Mouse (Mus musculus) layer of hippocampus, adult 8-10 months (tissue): ENCODE data around the gene Ccdc61. TPM values are rescaled to one million over a fixed set of nuclear protein-coding genes. Genes with fewer than 3 reads are reported as not detected.
"Not testable (repeated sequence)": the region's sequence is repeated elsewhere in the genome, so short reads cannot be mapped to it uniquely, and the experiment has no call there.

Experiments used
- DNase-seq, 2 experiments: peaks; one replicate each; pipeline ENCODE4 v3.0.0; 2022; ENCODE audit warnings: low spot score in 2 of 2
- total RNA-seq, 4 experiments: library from RNA; stranded (reverse); gene quantifications; 2 replicates each; pipeline ENCODE4 v1.2.4; 2022

Gene Ccdc61
- total RNA-seq, 4 experiments from 2014 or later = 9.4 to 14.3 (median 11.4) TPM

GRCm38 (mm10) chr7:18917931-18918330 lies 7.7 kb upstream of the Ccdc61 start:
- DNase-seq = no peak

DNA sequence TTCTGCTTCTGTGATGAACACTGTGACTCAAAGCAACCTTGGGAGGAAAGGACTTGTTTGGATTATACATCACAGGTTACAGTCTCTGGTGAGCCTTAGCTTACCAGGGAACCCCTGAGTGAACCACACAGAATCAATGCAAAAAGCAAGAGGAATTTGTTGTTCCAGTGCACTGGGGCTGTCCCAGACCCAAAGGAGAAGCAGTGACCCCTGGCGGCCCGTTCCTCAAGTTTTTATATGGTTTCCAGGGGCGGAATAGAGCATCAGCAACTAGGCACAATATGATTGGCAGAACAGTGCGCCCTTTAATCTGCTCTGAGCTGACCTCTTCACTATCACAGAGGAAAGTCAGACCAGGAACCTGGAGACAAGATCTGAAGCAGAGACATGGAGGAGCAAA lies 6.0 kb upstream of the Ccdc61 start:
- no peak for DNase-seq

DNA sequence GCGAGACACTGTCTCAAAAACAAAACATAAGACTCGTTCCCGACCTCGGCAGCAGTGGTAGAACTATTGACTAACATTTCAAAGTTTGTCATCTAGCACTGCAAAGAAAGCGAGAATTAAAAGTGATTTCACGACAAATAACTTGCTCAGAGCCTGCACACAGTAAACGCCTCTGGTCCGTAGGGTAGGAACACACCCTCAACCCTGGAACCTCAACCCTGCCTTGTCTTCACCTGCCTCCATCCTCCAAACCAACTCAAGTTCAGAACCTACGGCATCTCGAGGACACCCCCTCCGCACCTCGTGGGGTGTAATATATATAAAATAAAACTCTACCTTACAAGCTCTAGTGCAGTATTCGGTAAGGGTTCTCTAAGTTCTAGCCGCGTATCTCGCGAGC lies 418 bp downstream of the Ccdc61 start:
- no peak for DNase-seq

GRCm38 (mm10) chr7:18904971-18905370 lies 5.2 kb downstream of the Ccdc61 start:
- DNase-seq = no peak

DNA sequence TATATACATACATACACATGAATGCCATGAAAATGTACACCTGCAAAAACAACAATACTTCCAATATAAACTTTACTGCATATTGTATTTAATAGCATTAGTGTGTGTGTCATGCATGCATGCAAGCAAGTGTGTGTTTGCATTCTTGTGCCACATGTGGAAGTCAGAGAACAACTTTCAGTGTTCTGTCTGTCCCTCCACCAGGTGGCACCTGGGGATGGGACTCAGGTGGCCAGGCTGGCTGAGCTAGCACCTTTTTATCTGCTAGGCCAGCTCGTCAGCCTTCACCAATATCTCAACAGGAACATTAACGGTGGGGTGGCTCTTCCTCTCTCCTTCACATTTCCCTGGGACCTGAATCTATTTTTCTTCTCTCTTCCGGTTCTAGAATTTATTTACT lies 7.7 kb downstream of the Ccdc61 start:
- no peak for DNase-seq

DNA sequence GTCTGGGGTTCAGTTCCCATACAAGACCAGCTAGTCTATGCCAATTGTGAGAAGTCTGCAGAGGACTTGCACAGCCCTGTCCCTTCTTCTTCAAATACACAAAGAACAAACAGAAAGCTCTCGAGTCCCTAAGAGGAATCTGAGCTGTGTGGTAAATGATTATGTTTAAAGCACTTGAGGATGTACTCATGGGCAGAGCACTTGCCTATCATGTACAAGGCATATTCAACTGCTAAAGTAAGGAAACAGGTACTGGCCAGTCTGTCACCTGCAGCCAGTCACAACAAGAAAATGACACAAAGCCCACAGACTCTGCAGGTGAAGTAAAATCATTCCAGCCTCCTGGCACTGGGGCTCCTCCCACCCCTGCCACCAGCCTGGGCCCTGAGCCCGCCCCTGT lies 9.7 kb downstream of the Ccdc61 start:
- no peak for DNase-seq

DNA sequence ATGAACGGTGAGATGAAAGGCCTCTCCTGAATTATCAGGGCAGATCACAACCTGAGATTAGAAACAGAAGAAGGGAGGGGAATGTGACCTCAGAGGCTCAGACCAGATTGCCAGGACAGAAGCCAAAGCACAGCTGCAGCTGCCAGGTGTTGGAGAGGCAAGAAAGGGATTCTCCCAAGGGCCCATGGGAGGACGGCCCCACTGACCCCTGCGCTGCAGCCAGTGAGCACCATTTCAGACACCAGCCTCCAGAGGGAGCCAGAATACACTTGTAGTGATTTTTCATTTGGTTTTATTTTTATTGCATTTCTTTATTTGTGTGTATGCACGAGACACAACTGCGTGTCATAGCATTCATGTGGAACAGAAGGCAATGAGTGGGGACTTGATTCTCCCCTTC lies 13.7 kb downstream of the Ccdc61 start:
- peak; percentile 33 to 56 for DNase-seq

DNA sequence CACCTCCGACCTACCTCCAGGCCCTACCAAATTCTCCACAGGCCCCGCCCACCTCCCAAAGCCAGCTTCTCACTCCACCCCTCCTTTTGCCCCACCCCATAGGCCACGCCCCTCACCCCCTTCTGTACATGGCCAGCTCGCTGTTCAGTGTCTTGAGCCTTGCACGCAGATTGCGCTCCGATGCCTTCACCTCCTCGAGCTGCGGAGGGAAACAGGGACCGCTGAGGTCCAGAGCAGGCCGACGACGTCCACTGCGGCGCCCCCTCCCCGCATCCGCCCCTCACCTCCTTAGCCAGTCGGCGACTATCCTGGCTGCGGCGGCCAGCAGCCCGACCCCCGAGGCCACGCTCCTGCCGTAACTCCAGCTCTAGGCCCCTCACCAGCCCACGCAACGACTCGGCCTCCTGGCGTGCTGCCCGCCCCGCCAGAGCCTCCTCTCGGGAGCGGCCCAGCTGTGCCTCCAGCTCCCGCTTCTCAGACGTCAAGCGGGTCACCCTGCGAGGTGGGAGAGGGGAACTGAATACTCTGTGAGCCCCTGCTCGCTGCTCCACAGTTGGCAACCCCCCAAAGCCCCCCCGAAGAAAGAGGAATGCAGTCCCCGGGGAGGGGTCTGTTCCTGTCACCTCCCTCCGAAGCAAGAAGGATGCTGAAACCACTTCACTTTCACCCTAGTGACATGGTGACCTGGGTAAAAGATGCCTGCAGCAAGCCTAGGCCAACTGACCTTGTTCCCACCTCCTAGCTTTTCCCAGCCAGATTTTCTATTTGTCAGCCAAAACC lies 16.4 kb downstream of the Ccdc61 start:
- no peak for DNase-seq

DNA sequence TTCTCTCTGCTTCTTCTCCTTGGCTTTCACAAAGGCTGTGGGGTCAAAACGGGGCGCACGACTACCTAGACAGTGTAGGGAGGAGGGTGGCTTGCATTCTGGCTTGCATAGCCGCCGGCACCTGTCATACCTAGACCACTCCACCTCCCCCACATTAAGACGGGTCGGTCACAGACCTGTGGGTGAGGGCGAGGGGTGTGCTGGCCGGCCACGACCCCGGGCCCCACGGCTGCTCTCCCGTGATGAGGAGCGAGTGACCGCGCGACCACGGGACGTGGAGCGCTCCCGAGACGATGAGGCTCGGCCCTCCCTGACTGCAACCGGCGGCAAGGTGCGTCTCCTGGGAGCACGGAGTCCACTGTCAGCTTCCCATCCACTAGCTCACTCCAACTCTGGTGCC lies 17.2 kb downstream of the Ccdc61 start:
- no peak for DNase-seq

- peak; percentile 76 to 90 for DNase-seq
Observed at GRCm38 (mm10) chr7:18891872-18892599, 18.2 kb downstream of the Ccdc61 start.

DNA sequence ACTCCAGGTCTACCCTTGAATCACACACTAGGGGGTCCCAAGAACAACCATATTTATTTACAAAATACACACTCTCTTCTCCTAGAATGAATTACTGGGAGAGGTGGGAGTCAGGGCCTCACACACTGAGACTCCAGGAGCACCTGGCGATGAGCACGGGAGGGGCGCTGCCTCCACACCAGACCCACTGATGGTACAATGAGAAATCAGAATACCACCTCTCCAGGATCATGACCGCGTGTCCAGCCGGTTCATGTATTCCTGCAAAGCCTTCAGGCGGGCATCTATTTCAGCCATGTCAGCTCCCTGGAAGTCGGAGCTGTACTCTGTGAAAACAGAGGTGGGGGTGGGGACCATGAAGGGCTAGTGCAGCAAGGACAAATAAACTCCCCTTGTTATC lies 19.4 kb downstream of the Ccdc61 start:
- no peak for DNase-seq

- DNase-seq = no peak
Observed at GRCm38 (mm10) chr7:18886963-18887362, 23.3 kb downstream of the Ccdc61 start.

DNA sequence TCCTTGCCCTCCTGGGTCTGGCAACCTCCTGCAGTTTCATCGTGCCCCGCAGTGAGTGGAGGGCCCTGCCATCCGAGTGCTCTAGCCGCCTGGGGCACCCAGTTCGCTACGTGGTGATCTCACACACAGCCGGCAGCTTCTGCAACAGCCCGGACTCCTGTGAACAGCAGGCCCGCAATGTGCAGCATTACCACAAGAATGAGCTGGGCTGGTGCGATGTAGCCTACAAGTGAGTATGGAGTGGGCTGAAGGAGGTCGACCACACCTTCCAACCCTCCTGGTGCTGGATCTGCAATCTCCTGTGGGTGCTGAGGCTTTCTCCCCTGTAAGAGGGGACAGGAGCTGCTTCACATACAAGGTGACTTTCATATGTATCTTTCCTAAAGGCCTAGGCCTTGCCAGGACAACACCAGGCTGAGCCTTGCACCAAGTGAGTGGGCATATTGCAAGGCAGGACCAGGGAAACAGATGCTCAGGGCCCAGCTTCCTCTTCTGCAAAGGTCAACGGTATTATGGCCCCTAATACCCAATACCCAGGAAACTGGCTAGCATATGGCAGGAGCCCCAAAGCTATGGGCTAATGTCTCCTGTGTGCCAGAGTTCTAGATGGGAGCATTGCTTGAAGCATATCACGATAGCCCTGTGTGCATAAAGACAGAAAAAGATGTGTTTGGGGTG lies 25.3 kb downstream of the Ccdc61 start:
- DNase-seq = no peak

DNA sequence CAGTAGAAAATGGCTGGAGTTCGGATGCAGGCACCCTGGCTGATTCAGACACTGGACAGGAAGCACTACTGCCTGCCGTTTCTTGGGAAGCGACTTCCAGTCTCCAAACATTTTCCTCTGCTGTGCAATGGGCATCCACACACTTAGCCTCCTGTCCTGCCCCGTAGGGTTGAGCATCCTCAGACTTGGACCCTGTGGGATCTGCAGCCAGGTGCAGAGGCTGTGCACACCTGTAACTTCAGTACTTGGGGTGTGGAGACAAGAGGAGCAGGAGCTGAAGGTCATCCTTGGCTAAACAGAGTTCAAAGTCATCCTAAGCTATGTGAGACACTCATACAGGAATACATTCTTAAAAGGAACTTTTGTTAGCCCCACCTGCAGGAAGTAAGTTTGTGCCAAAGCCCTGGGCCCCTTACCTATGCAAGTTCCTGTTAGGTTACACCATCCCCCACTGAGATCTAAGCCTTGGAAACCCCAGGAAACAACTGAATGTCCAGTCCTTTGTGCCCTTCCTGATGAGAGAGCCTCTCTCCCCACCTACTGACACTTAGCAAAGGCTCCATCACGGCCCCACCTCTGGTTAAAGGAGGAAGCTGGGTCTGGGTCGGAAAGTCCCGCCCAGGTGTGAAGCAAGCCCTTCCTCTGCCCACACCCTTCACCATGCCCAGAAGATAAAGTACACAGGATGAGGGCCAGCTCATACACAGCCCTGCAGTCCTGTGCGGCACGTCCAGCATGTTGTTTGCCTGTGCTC lies 26.0 kb downstream of the Ccdc61 start:
- no peak for DNase-seq

- no peak for DNase-seq
Observed at GRCm38 (mm10) chr7:18878691-18879090, 31.5 kb downstream of the Ccdc61 start.

DNA sequence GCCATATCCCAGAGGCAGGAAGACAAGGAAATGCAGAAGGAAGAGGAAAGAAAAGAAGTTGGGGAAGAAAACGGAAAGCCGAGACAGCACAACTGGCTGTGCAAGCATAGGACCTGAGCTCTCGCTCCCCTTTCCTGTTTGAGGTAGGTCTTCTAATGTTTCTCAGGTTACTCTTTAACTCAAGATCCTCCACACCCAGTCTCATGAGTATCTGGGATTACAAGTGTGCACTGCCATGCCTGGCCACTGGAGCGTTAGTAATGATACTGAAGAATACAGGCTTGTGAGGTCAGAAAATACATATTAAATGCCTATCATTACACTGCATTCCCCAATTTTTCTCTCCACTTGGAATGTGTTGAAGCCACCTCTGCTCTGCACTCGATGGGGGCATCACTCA lies 34.8 kb downstream of the Ccdc61 start:
- DNase-seq = no peak

GRCm38 (mm10) chr7:18873253-18873652 lies 37.0 kb downstream of the Ccdc61 start:
- peak in 1 of 2 experiments; percentile 66 for DNase-seq

- DNase-seq = no peak
Observed at GRCm38 (mm10) chr7:18872816-18873215, 37.4 kb downstream of the Ccdc61 start.

GRCm38 (mm10) chr7:18872014-18872802 lies 38.0 kb downstream of the Ccdc61 start:
- no peak for DNase-seq

GRCm38 (mm10) chr7:18871031-18871430 lies 39.2 kb downstream of the Ccdc61 start, which contains the start of gene Pglyrp1:
Gene Pglyrp1, plus strand, starts transcription at chr7:18871331.
- not testable (repeated sequence) for DNase-seq

DNA sequence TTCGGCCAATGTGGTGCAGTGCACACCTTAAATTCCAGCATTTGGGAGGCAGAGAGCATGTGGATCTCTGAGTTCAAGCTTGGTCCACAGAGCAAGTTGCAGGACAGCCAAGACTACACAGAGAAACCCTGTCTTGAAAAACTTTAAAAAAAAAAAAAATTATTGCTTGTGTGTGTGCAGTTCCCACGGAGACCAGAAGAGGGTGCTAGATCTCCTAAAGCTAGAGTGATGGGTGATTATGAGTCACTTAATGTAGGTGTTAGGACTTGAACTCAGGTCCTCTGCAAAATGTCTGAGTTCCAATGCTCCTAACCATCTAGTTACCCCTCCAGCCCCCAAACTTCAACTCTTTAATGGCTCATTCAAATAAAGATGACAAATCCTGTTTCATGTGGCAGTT lies 41.7 kb downstream of the Ccdc61 start:
- DNase-seq = no peak
